Mouse (Mus musculus) embryonic facial prominence, embryonic 11.5 days (tissue): ENCODE measurements around the gene Clec4n. TPM values are rescaled to one million over a fixed set of nuclear protein-coding genes. Genes with fewer than 3 reads are reported as not detected.

Source experiments
- polyA plus RNA-seq: library from polyadenylated mRNA; unstranded; fragments of >200 nt; fragmentation: Nextera tagmentation; extraction: Ambion mirVana; gene quantifications from 2 replicates; pipeline ENCODE4 v1.2.1, GENCODE M21; 2014

Clec4n gene
- polyA plus RNA-seq, 1 experiment from 2014 or later: 0.62 TPM

Other genes with a start within 250 kb of the Clec4n start
- gene Clec4a4, start 239.5 kb upstream of the Clec4n start, polyA plus RNA-seq: not detected in 2 replicates
- gene Clec4b1, start 179.9 kb upstream of the Clec4n start, polyA plus RNA-seq: not detected in 2 replicates
- 1.1 and 2.0 TPM in 2 replicates for gene Clec4a2, start 123.4 kb upstream of the Clec4n start, polyA plus RNA-seq
- not detected in 2 replicates for gene Clec4b2, start 57.0 kb upstream of the Clec4n start, polyA plus RNA-seq
- gene Clec4d, start 32.3 kb downstream of the Clec4n start, polyA plus RNA-seq: 0.24 TPM in 1 of 2 replicates, not detected in the other
- 0.10 TPM in 1 of 2 replicates, not detected in the other for gene Clec4e, start 60.0 kb downstream of the Clec4n start, polyA plus RNA-seq
- not detected in 2 replicates for gene Vmn2r19, start 78.5 kb downstream of the Clec4n start, polyA plus RNA-seq
- gene Vmn2r20, start 188.3 kb downstream of the Clec4n start, polyA plus RNA-seq: not detected in 2 replicates